Mouse (Mus musculus) testis, adult 2 months (tissue): ENCODE measurements around the gene Tek.

Experiments
- CTCF ChIP-seq: fragments of 200-500 bp; IDR thresholded peaks from 2 replicates; pipeline ENCODE4 v1.5.1; 2012; ENCODE audit warnings: low read depth, mild to moderate bottlenecking, inconsistent platforms, low read length, moderate library complexity; ENCODE audit not compliant: control insufficient read depth, insufficient read depth, insufficient replicate concordance
- POLR2A ChIP-seq: fragments of 200-500 bp; IDR thresholded peaks from 2 replicates; pipeline ENCODE4 v1.6.1; 2012; ENCODE audit warnings: low read depth, mild to moderate bottlenecking, inconsistent platforms, low read length, moderate library complexity; ENCODE audit not compliant: control insufficient read depth

- TF ChIP-seq CTCF (no peak), POLR2A (no peak)
Measured at GRCm38 (mm10) chr4:94901780-94902179, 162.7 kb downstream of the Tek start.
